Mouse (Mus musculus) lung, adult 2 months (tissue): Measurements from ENCODE around the gene Cadm1.

Experiments used
- CTCF ChIP-seq: fragments of 200-500 bp; IDR thresholded peaks from 2 replicates; pipeline ENCODE4 v1.5.1; 2011; ENCODE audit warnings: mild to moderate bottlenecking, low read length, control low read depth; ENCODE audit not compliant: insufficient read depth
- POLR2A ChIP-seq: fragments of 200-500 bp; IDR thresholded peaks from 2 replicates; pipeline ENCODE4 v1.6.1; 2011; ENCODE audit warnings: low read depth, mild to moderate bottlenecking, control low read depth, low read length, borderline replicate concordance; ENCODE audit errors: extremely low read depth

DNA sequence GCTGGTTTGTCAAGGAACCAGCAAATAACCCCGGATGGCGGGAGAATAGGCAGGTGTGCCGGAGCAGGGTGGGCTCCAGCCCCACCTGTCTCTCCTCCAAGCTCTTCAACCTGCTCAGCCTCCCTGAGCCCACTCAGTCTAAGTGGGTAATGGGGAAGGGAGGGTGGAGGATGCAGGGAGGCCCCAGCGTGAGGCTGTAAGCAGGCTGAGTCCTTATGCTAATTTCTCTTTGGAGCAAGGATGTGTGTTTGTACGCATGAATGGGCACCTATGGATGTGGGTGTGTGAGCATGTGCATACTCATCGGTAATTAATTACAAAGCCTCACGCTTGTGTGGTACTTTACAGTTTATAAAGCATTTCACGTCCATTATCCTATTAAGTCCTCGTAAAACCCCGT lies 370.8 kb downstream of the Cadm1 start:
- no peak for TF ChIP-seq POLR2A
- TF ChIP-seq CTCF = no peak
